ENCODE assay signal across 8 mouse cellular contexts in genomic region chr10:77978351-77979350, GRCm38 (mm10). TPM values are rescaled to one million over a fixed set of nuclear protein-coding genes. Genes with fewer than 3 reads are reported as not detected.
DNase-seq lines count a peak whose midpoint lies in the region; ATAC-seq lines count a peak whose summit lies in the region.

TSS of gene 1810043G02Rik (plus strand) at chr10:77978524.

- H3K36me3 ChIP-seq in hindbrain, embryonic 12.5 days: peaks cover 20% of the 10 kb centered on the region

- DNase-seq in NIH3T3 (ENCODE audit: low read depth): peak; percentile 99
- peak; percentile 100 for DNase-seq in cerebellum, postnatal 10 days
- peak; percentile 96 to 99 for DNase-seq in frontal cortex, postnatal 10 days (ENCODE audit: low spot score in 2 of 2)
- peak; percentile 99 for DNase-seq in layer of hippocampus, postnatal 14 days (ENCODE audit: low spot score in 2 of 2)
- DNase-seq in lung, postnatal 14 days: peak; percentile 100
- DNase-seq in retina, adult 2 months (ENCODE audit: low read depth, low spot score): peak; percentile 92
- DNase-seq in thymus, postnatal 36 days: peak; percentile 99 to 100

- H3K4me1 ChIP-seq in hindbrain, embryonic 12.5 days: peaks cover 11% of the 10 kb centered on the region

- WGBS in hindbrain, embryonic 12.5 days: 1% methylated on average over 57 of the region's 57 CpGs

- peak within 1 kb of the TSS; percentile 82 for H3K4me2 ChIP-seq in hindbrain, embryonic 12.5 days (replicated peaks)

- no peaks in the 10 kb centered on the region for H3K27me3 ChIP-seq in hindbrain, embryonic 12.5 days

- peak within 1 kb of the TSS; percentile 75 for H3K27ac ChIP-seq in hindbrain, embryonic 12.5 days

- peak within 1 kb of the TSS; percentile 84 for H3K9ac ChIP-seq in hindbrain, embryonic 12.5 days

- no peaks in the 10 kb centered on the region for H3K9me3 ChIP-seq in hindbrain, embryonic 12.5 days (replicated peaks)

- ATAC-seq in hindbrain, embryonic 12.5 days (ENCODE audit: low FRiP score): peak; percentile 98

- H3K4me3 ChIP-seq in hindbrain, embryonic 12.5 days: peak within 1 kb of the TSS; percentile 78

RNA-seq across cellular contexts. Expression of gene 1810043G02Rik, which starts in this region (rescaled TPM):
- 33.8 and 34.8 TPM in 2 replicates for polyA plus RNA-seq in hindbrain, embryonic 12.5 days (2016; fragmentation: Nextera tagmentation; extraction: Ambion mirVana)
- 10 to 100 TPM; 35.2 to 37.4 TPM for total RNA-seq in layer of hippocampus, postnatal 14 days (2021)

Comparison
In these comparisons a context has a peak if more than half of its experiments do, and no peak if none do; other contexts are left out.
1. Peak in every context shown above with its lines: DNase-seq, ATAC-seq, H3K4me3 ChIP-seq and H3K27ac ChIP-seq.